Mouse (Mus musculus) embryonic fibroblast, embryonic 13.5 days (primary cell): ENCODE data around the gene Gatc.

Source experiments
- CTCF ChIP-seq: IDR thresholded peaks from 2 replicates; pipeline ENCODE4 v1.5.1; 2011; ENCODE audit warnings: mild to moderate bottlenecking, control low read depth, low read length, moderate library complexity, borderline replicate concordance; ENCODE audit not compliant: insufficient read depth
- POLR2A ChIP-seq: IDR thresholded peaks from 2 replicates; pipeline ENCODE4 v1.6.1; 2011; ENCODE audit warnings: low read depth, mild to moderate bottlenecking, control low read depth, low read length, moderate library complexity

GRCm38 (mm10) chr5:115317645-115318328 is 23.2 kb downstream of the Gatc start:
- no peak for TF ChIP-seq CTCF
- no peak for TF ChIP-seq POLR2A
